Mouse (Mus musculus) neural tube, embryonic 10.5 days (tissue): ENCODE measurements around the gene 9930111J21Rik1.
"Not testable (repeated sequence)": the region's sequence is repeated elsewhere in the genome, so short reads cannot be mapped to it uniquely, and the experiment has no call there.

Source experiments
- DNase-seq: peaks from one replicate; pipeline ENCODE4 v3.0.0-alpha.2; 2017; ENCODE audit warnings: low spot score; ENCODE audit errors: extremely low spot score

Gene 9930111J21Rik1

DNA sequence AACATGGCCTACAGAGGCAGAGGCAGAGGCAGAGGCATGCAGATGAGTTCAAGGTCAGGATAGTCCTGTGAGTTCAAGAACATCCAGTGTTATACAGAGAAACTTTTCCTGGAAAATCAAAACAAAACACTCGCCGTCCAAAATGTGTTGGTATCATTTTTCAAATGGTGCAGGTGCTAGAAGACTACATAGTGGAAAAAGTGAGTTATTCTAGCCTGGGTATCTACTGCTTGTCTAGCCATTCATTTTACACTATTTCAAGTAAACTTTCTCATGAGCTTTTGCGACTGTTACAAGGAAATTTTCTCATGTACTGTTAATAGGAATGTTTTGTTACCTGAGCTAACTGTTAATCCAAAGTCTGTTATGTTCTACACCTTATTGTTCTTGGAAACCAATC is 60.8 kb downstream of the 9930111J21Rik1 start:
- DNase-seq, result no peak

DNA sequence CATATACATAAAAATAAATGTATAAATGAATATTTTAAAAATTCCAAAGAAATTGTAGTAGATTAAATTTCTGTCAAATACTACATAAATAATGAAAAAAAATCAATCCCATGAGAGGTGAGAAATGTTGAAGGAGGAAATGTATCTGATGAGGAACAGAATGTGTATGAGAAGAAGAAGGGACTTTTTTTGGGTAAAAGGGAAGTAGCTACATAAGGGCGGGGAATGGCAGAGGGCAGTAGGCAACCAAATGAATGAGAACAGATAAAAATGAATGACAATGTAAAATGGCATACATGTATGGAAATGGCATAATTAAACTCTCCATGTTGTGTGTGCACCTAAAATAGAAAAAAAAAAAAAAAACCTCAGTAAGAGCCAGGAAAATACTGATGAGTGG is 65.6 kb downstream of the 9930111J21Rik1 start:
- no peak for DNase-seq

GRCm38 (mm10) chr11:48908459-48908858 is 70.7 kb downstream of the 9930111J21Rik1 start:
- DNase-seq, result no peak

DNA sequence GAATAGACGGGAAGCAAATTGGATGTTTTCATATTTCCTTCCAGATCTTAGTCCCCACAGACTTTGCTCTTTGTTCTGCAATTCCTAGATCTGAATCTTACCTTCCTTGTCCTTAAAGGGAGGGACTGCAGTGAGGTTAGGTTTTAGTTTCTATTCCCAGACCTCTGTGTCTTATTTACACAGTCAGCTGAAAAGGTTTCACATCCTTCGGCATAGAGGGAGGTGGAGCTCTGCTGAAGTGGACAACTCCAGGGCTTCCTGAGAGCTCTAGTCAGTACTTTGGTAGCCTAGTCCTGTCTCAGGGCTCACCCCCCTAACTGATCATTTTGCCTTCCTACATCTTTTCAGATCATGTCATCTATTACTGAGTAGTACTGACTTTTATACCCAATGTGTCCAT is 77.2 kb downstream of the 9930111J21Rik1 start, which contains the start of gene Gm5431:
Gm5431 (minus strand) TSS at position 194 of the 400 bp plus-strand sequence.
- no peak for DNase-seq

GRCm38 (mm10) chr11:48901567-48901930 is 77.6 kb downstream of the 9930111J21Rik1 start:
- not testable (repeated sequence) for DNase-seq

GRCm38 (mm10) chr11:48900654-48901566 is 78.3 kb downstream of the 9930111J21Rik1 start:
- not testable (repeated sequence) for DNase-seq

DNA sequence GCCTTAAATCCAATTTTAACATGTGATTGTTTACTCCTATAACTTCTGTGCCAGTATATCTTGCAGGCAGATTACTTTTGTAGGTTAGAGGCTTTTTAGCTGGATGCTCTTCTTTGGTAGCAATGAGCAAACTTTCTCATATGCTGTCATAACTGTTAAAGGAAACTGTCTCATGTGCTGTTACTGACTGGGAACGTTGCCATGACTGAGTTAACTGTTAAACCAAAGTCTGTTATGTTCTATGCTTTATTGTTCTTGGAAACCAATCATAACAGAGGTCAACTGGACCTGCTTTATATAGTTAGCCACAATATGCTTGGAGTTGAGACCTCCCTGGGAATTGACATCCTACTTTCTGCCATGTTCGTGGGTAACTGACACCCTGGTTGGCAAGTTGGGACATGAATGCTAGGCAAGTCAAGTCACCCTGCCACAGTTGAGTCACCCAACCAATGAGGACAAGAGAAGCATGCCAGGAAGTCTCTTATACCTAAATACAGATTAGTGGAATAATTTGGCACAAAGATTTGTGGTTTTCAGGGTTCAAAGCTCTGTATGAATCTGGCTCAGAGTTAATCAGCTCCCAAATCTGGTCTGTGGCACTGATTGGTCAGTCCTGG is 80.3 kb downstream of the 9930111J21Rik1 start:
- no peak for DNase-seq
